Mouse (Mus musculus) forebrain, postnatal 0 days (tissue): ENCODE data around the gene H2afv. TPM values are rescaled to one million over a fixed set of nuclear protein-coding genes. Genes with fewer than 3 reads are reported as not detected.

Experiments
- ATAC-seq: fragments of 200-750 bp; cut with Nextera tagmentation; 2 replicates; pipeline ENCODE4 v1.8.0; 2017; ENCODE audit warnings: mild to moderate bottlenecking, moderate library complexity
- DNase-seq: peaks from one replicate; pipeline ENCODE4 v3.0.0-alpha.2; 2015
- H3K27ac ChIP-seq: fragments of 300-500 bp; sonication (generic); 2 replicates; pipeline ENCODE4 v1.5.1; 2014; ENCODE audit warnings: low read depth, mild to moderate bottlenecking, antibody characterized with exemption, low read length, moderate library complexity, mixed read lengths
- H3K27me3 ChIP-seq: fragments of 300-500 bp; sonication (generic); 2 replicates; pipeline ENCODE4 v1.6.1; 2014; ENCODE audit warnings: mild to moderate bottlenecking, low read length, mixed read lengths; ENCODE audit not compliant: insufficient read depth
- H3K36me3 ChIP-seq: fragments of 300-500 bp; sonication (generic); 2 replicates; pipeline ENCODE4 v1.6.1; 2014; ENCODE audit warnings: mild to moderate bottlenecking, moderate library complexity; ENCODE audit not compliant: insufficient read depth
- H3K4me1 ChIP-seq: fragments of 300-500 bp; sonication (generic); 2 replicates; pipeline ENCODE4 v1.6.1; 2014; ENCODE audit warnings: antibody characterized with exemption; ENCODE audit not compliant: insufficient read depth
- H3K4me2 ChIP-seq: fragments of 300-500 bp; sonication (generic); 2 replicates; pipeline ENCODE4 v1.6.1; 2014; ENCODE audit warnings: low read depth, mild to moderate bottlenecking, moderate library complexity
- H3K4me3 ChIP-seq: fragments of 300-500 bp; sonication (generic); 2 replicates; pipeline ENCODE4 v1.5.1; 2014; ENCODE audit warnings: low read depth, low read length, mixed read lengths
- H3K9ac ChIP-seq: fragments of 300-500 bp; sonication (generic); 2 replicates; pipeline ENCODE4 v1.6.1; 2014; ENCODE audit warnings: mild to moderate bottlenecking
- H3K9me3 ChIP-seq: fragments of 300-500 bp; sonication (generic); 2 replicates; pipeline ENCODE4 v1.6.1; 2016; ENCODE audit warnings: low read length
- CTCF ChIP-seq: sonication (generic); IDR thresholded peaks from 2 replicates; pipeline ENCODE4 v1.5.1; 2016; ENCODE audit warnings: antibody characterized with exemption, control low read depth, low read depth
- WGBS: fragments of 180-500 bp; shearing (Covaris S2); extraction: QIAGEN DNeasy Blood & Tissue Kit; methylation state at CpG from one replicate; pipeline ENCODE4 v1.1.7; 2014; 5-methylcytosine and 5-hydroxymethylcytosine counted together
- polyA plus RNA-seq: library from polyadenylated mRNA; unstranded; fragments of >200 nt; fragmentation: Nextera tagmentation; extraction: Ambion mirVana; gene quantifications from 2 replicates; pipeline ENCODE4 v1.2.1, GENCODE M21; 2015
- total RNA-seq: library from RNA; depleted of rRNA; stranded (reverse); fragments of >200 nt; gene quantifications from 2 replicates; pipeline ENCODE4 v1.2.3, GENCODE M21; 2014

Gene H2afv
- total and polyA plus RNA-seq, 2 experiments from 2014 or later = 55.3 to 185 TPM

- H3K36me3 ChIP-seq = peaks cover 82% of the 10 kb centered on the region
- no peaks in the 10 kb centered on the region for H3K9me3 ChIP-seq
- DNase-seq (no peak), ATAC-seq (no peak)
- H3K4me3 ChIP-seq = no peak overlapping the region
- no peak overlapping the region for H3K9ac ChIP-seq
- H3K27ac ChIP-seq = no peak overlapping the region
- no peaks in the 10 kb centered on the region for H3K4me1 ChIP-seq
- no peaks in the 10 kb centered on the region for H3K27me3 ChIP-seq
- peak; percentile 74 for TF ChIP-seq CTCF
- no peak overlapping the region for H3K4me2 ChIP-seq
- WGBS = 90% methylated on average over 19 of the region's 19 CpGs
These were observed 41.4 kb downstream of the H2afv start for GRCm38 (mm10) chr11:6402515-6403510.

GRCm38 (mm10) chr11:6398141-6398540, 46.1 kb downstream of the H2afv start:
- no peak overlapping the region for H3K27ac ChIP-seq
- no peak overlapping the region for H3K4me3 ChIP-seq
- peaks cover 93% of the 10 kb centered on the region for H3K36me3 ChIP-seq
- no peaks in the 10 kb centered on the region for H3K27me3 ChIP-seq
- no peaks in the 10 kb centered on the region for H3K4me1 ChIP-seq
- ATAC-seq (no peak), DNase-seq (no peak)
- H3K9ac ChIP-seq = no peak overlapping the region
- 92% methylated on average over 10 of the region's 10 CpGs for WGBS
- H3K9me3 ChIP-seq = no peaks in the 10 kb centered on the region
- TF ChIP-seq CTCF = no peak
- H3K4me2 ChIP-seq = no peak overlapping the region

GRCm38 (mm10) chr11:6395565-6395964, 48.7 kb downstream of the H2afv start:
- Histone ChIP-seq H3K4me3 (no peak overlapping the region), H3K36me3 (peaks cover 77% of the 10 kb centered on the region), H3K27ac (no peak overlapping the region), H3K4me1 (peaks cover 10% of the 10 kb centered on the region; the same call in 1 of the 2 replicates), H3K27me3 (no peaks in the 10 kb centered on the region), H3K4me2 (no peak overlapping the region), H3K9ac (no peak overlapping the region), H3K9me3 (no peaks in the 10 kb centered on the region)
- ATAC-seq = no peak
- TF ChIP-seq CTCF = no peak
- DNase-seq = no peak
- WGBS = 88% methylated on average over 5 of the region's 5 CpGs

- peaks cover 15% of the 10 kb centered on the region; the same call in 1 of the 2 replicates for H3K4me1 ChIP-seq
- H3K9ac ChIP-seq = no peak overlapping the region
- ATAC-seq = no peak
- no peaks in the 10 kb centered on the region for H3K27me3 ChIP-seq
- WGBS = 52% methylated on average over 1 of the region's 1 CpGs
- no peak overlapping the region for H3K4me3 ChIP-seq
- no peak overlapping the region for H3K27ac ChIP-seq
- no peak for TF ChIP-seq CTCF
- no peak overlapping the region for H3K4me2 ChIP-seq
- DNase-seq = no peak
- no peaks in the 10 kb centered on the region for H3K9me3 ChIP-seq
- peaks cover 60% of the 10 kb centered on the region for H3K36me3 ChIP-seq
These were observed 50.4 kb downstream of the H2afv start for GRCm38 (mm10) chr11:6393866-6394265.

- H3K27ac ChIP-seq = no peak overlapping the region
- H3K4me2 ChIP-seq = no peak overlapping the region
- H3K9ac ChIP-seq = no peak overlapping the region
- no peak for TF ChIP-seq CTCF
- ATAC-seq (no peak), DNase-seq (no peak)
- H3K9me3 ChIP-seq = no peaks in the 10 kb centered on the region
- H3K36me3 ChIP-seq = peaks cover 50% of the 10 kb centered on the region
- H3K4me1 ChIP-seq = peaks cover 15% of the 10 kb centered on the region; the same call in 1 of the 2 replicates
- no peak overlapping the region for H3K4me3 ChIP-seq
- H3K27me3 ChIP-seq = no peaks in the 10 kb centered on the region
- WGBS = 87% methylated on average over 6 of the region's 6 CpGs
These were observed 51.4 kb downstream of the H2afv start for GRCm38 (mm10) chr11:6392857-6393256.

GRCm38 (mm10) chr11:6391516-6392276, 52.5 kb downstream of the H2afv start:
- H3K9ac ChIP-seq = no peak overlapping the region
- no peak for ATAC-seq
- no peak overlapping the region for H3K4me3 ChIP-seq
- H3K4me2 ChIP-seq = peak overlapping the region; percentile 10; the same call in 1 of the 2 replicates
- no peak for DNase-seq
- TF ChIP-seq CTCF = no peak
- WGBS = 92% methylated on average over 8 of the region's 8 CpGs
- no peaks in the 10 kb centered on the region for H3K27me3 ChIP-seq
- peaks cover 38% of the 10 kb centered on the region for H3K36me3 ChIP-seq
- H3K27ac ChIP-seq = no peak overlapping the region
- H3K4me1 ChIP-seq = peaks cover 15% of the 10 kb centered on the region; the same call in 1 of the 2 replicates
- no peaks in the 10 kb centered on the region for H3K9me3 ChIP-seq
